Mouse (Mus musculus): Measurements from ENCODE around the gene Psmd7.

DNA sequence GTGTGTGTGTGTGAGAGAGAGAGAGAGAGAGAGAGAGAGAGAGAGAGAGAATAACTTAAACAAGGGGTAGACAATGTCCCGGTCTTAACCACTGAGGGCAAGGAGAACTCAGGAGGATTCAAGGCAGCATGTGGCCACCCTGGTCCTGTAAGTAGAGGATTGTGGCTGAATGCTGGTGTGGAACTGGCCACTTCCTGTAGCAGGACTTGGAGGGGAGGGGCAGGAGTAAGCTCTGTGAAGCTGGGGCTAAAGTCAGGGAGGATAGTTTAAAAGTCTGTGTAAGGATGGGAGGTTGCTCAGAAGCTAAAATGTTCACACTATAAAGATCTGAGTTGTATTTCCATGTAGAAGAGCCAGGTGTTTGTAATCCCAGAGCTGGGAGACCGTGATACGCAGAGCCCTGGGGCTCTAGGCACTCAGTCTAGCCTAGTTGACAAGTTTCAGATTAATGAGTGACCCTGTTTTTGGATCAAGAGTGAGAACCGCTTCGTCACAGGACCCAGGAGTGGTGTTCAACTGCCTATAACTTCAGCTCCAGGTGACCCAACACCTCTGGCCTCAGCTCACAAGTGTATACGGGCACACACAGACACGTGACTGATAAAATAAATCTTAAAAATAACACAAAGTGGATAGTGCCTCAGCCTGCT, 16.7 kb downstream of the Psmd7 start:
- TF ChIP-seq CTCF (conservative IDR thresholded peaks at IDR 0.05; ENCODE audit: insufficient read depth, insufficient read length, low read depth, low read length): no peak
- no peak for TF ChIP-seq POLR2A (IDR thresholded peaks at IDR 0.05; ENCODE audit: low read depth, low read length)

All from kidney, adult 2 months (tissue).